Mouse (Mus musculus) neural tube, embryonic 13.5 days (tissue): ENCODE results near the gene Uvrag. TPM values are rescaled to one million over a fixed set of nuclear protein-coding genes. Genes with fewer than 3 reads are reported as not detected.

ENCODE experiments used
- ATAC-seq: fragments of 200-750 bp; cut with Nextera tagmentation; 2 replicates; pipeline ENCODE4 v1.8.0; 2017; ENCODE audit warnings: low read depth, mild to moderate bottlenecking, moderate TSS enrichment, moderate library complexity
- H3K27ac ChIP-seq: fragments of 300-500 bp; sonication (generic); replicated peaks from 2 replicates; pipeline ENCODE4 v1.5.1; 2015; ENCODE audit warnings: moderate library complexity, mild to moderate bottlenecking, inconsistent platforms
- H3K27me3 ChIP-seq: fragments of 300-500 bp; sonication (generic); 2 replicates; pipeline ENCODE4 v1.6.1; 2015; ENCODE audit warnings: mild to moderate bottlenecking, inconsistent platforms
- H3K36me3 ChIP-seq: fragments of 300-500 bp; sonication (generic); 2 replicates; pipeline ENCODE4 v1.6.1; 2015; ENCODE audit warnings: mild to moderate bottlenecking, inconsistent platforms
- H3K4me1 ChIP-seq: fragments of 300-500 bp; sonication (generic); replicated peaks from 2 replicates; pipeline ENCODE4 v1.6.1; 2015; ENCODE audit warnings: inconsistent platforms
- H3K4me2 ChIP-seq: fragments of 300-500 bp; sonication (generic); 2 replicates; pipeline ENCODE4 v1.6.1; 2015; ENCODE audit warnings: inconsistent platforms, mild to moderate bottlenecking, moderate library complexity
- H3K4me3 ChIP-seq: fragments of 300-500 bp; sonication (generic); 2 replicates; pipeline ENCODE4 v1.5.1; 2015; ENCODE audit warnings: mild to moderate bottlenecking, inconsistent platforms
- H3K9ac ChIP-seq: fragments of 300-500 bp; sonication (generic); 2 replicates; pipeline ENCODE4 v1.6.1; 2015; ENCODE audit warnings: moderate library complexity, mild to moderate bottlenecking, inconsistent platforms
- H3K9me3 ChIP-seq: fragments of 300-500 bp; sonication (generic); 2 replicates; pipeline ENCODE4 v1.6.1; 2016; ENCODE audit warnings: inconsistent platforms
- WGBS: fragments of 180-500 bp; shearing (Covaris S2); methylation state at CpG from one replicate; pipeline ENCODE4 v1.1.7; 2015; 5-methylcytosine and 5-hydroxymethylcytosine counted together
- polyA plus RNA-seq: library from polyadenylated mRNA; unstranded; fragments of >200 nt; fragmentation: Nextera tagmentation; extraction: Ambion mirVana; gene quantifications from 2 replicates; pipeline ENCODE4 v1.2.1, GENCODE M21; 2015

Uvrag gene
- polyA plus RNA-seq, 1 experiment from 2014 or later, result 16.6 TPM

DNA sequence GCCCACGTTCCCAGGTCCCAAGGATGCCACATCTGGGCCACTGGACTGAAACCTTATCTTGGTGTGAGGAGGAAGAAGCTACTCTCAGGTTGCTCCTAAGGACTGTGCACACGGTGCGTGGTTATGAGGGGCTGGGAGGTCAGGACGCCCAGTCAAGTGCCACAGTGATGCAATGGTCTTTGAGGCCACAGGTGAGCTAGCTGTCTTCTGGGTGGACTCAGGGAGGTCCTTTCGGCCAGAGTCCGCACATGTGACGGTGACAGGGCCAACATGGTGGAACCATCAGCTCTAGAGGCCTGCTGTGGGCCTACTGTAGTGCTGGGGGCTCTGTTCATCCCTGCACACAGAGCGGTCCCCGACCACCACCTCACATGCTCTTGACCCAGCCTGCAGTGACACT is 34.7 kb upstream of the Uvrag start:
- 90% methylated on average over 9 of the region's 9 CpGs for WGBS
- no peaks in the 10 kb centered on the region for H3K9me3 ChIP-seq

GRCm38 (mm10) chr7:99175118-99175517 is 34.2 kb upstream of the Uvrag start:
- ATAC-seq, result no peak
- 84% methylated on average over 11 of the region's 11 CpGs for WGBS
- no peak overlapping the region for H3K27ac ChIP-seq
- H3K4me3 ChIP-seq, result no peak overlapping the region
- no peaks in the 10 kb centered on the region for H3K36me3 ChIP-seq
- no peaks in the 10 kb centered on the region for H3K27me3 ChIP-seq
- no peaks in the 10 kb centered on the region; the same call in 1 of the 2 replicates for H3K4me1 ChIP-seq
- H3K9me3 ChIP-seq, result no peaks in the 10 kb centered on the region
- H3K9ac ChIP-seq, result no peak overlapping the region
- no peak overlapping the region for H3K4me2 ChIP-seq

More for the DNA sequence above, 34.7 kb upstream of the Uvrag start:
- Histone ChIP-seq H3K4me2 (no peak overlapping the region), H3K4me3 (no peak overlapping the region), H3K4me1 (peaks cover 2% of the 10 kb centered on the region; the same call in 1 of the 2 replicates), H3K27me3 (no peaks in the 10 kb centered on the region), H3K9ac (no peak overlapping the region), H3K36me3 (no peaks in the 10 kb centered on the region), H3K27ac (no peak overlapping the region)
- no peak for ATAC-seq

GRCm38 (mm10) chr7:99174006-99174405 is 33.1 kb upstream of the Uvrag start:
- no peaks in the 10 kb centered on the region for H3K36me3 ChIP-seq
- ATAC-seq, result no peak
- no peak overlapping the region for H3K4me2 ChIP-seq
- H3K4me1 ChIP-seq, result no peaks in the 10 kb centered on the region; the same call in 1 of the 2 replicates
- no peaks in the 10 kb centered on the region for H3K9me3 ChIP-seq
- no peaks in the 10 kb centered on the region for H3K27me3 ChIP-seq
- H3K9ac ChIP-seq, result no peak overlapping the region
- H3K27ac ChIP-seq, result no peak overlapping the region
- WGBS, result 84% methylated on average over 4 of the region's 4 CpGs
- H3K4me3 ChIP-seq, result no peak overlapping the region

DNA sequence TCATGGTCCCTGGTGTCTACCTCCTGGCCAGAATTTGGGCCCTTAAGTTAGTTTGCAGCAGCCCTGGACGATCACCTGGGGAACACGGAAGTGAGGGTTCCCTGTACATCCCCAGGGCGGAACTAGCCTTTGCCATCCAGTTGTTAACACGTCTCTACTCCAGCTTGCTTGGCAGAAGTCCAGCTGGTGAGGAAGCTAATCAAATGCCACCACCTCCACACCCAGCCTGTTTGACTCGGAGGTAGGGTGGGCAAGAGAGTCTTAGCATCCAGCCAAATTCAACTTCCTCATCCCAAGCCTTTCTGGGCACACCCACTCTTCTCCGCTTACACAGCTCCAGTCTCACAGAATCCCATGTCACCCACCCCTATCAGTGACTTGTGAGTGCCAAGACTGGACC is 32.0 kb upstream of the Uvrag start:
- Histone ChIP-seq H3K4me3 (no peak overlapping the region), H3K4me2 (no peak overlapping the region), H3K9ac (no peak overlapping the region), H3K4me1 (no peaks in the 10 kb centered on the region; the same call in 1 of the 2 replicates), H3K27ac (no peak overlapping the region), H3K9me3 (no peaks in the 10 kb centered on the region), H3K36me3 (no peaks in the 10 kb centered on the region), H3K27me3 (no peaks in the 10 kb centered on the region)
- WGBS, result 83% methylated on average over 6 of the region's 6 CpGs
- ATAC-seq, result no peak

- H3K9ac ChIP-seq, result no peak overlapping the region
- no peaks in the 10 kb centered on the region for H3K27me3 ChIP-seq
- H3K4me2 ChIP-seq, result no peak overlapping the region
- H3K36me3 ChIP-seq, result no peaks in the 10 kb centered on the region
- no peak overlapping the region for H3K27ac ChIP-seq
- H3K9me3 ChIP-seq, result no peaks in the 10 kb centered on the region
- 68% methylated on average over 10 of the region's 10 CpGs for WGBS
- ATAC-seq, result no peak
- H3K4me1 ChIP-seq, result no peaks in the 10 kb centered on the region
- no peak overlapping the region for H3K4me3 ChIP-seq
These were observed 31.0 kb upstream of the Uvrag start for GRCm38 (mm10) chr7:99171730-99172463.

GRCm38 (mm10) chr7:99170519-99170918 is 29.6 kb upstream of the Uvrag start:
- Histone ChIP-seq H3K4me3 (no peak overlapping the region), H3K9ac (no peak overlapping the region), H3K36me3 (no peaks in the 10 kb centered on the region), H3K27me3 (no peaks in the 10 kb centered on the region), H3K9me3 (no peaks in the 10 kb centered on the region), H3K4me1 (no peaks in the 10 kb centered on the region), H3K27ac (no peak overlapping the region), H3K4me2 (no peak overlapping the region)
- no peak for ATAC-seq
- 92% methylated on average over 6 of the region's 6 CpGs for WGBS

DNA sequence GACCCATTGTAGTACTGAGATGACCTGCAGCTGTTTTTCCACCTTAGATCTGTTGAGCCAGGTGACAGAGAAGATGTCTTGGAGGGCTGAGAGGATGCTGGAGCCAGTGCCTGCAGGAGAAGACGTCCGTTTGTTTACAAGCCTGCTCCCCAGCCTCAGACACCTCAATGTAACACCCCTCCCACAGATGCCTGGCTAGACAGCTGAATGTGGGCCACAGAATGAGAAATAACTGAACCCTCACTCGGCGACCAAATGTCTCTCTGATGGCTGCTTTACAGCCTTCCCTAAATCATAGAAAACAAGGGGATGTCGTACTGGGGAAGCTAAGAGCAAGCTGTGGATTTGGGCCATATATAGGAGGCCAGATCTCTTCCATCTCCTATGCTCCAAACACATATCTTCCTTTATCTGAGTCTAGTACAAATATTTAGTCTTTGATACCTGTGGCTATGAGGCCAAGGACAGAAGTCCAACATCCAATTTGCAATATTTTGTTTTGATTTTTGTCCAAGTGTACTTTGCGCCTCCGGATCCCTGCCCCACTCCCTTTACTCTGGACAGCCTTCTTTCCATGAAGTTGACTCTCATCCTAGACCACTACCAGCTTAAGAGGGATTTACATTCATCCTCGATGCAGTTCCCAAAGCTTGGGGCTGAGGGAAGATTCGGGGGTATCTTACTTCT is 28.9 kb upstream of the Uvrag start:
- Histone ChIP-seq H3K27ac (no peak overlapping the region), H3K36me3 (no peaks in the 10 kb centered on the region), H3K27me3 (no peaks in the 10 kb centered on the region), H3K9me3 (no peaks in the 10 kb centered on the region), H3K4me2 (no peak overlapping the region), H3K4me1 (no peaks in the 10 kb centered on the region), H3K9ac (no peak overlapping the region), H3K4me3 (no peak overlapping the region)
- ATAC-seq, result no peak
- WGBS, result 81% methylated on average over 9 of the region's 9 CpGs

- no peaks in the 10 kb centered on the region for H3K36me3 ChIP-seq
- H3K27me3 ChIP-seq, result no peaks in the 10 kb centered on the region
- H3K9me3 ChIP-seq, result no peaks in the 10 kb centered on the region
- no peak overlapping the region for H3K4me2 ChIP-seq
- H3K4me3 ChIP-seq, result no peak overlapping the region
- H3K9ac ChIP-seq, result no peak overlapping the region
- WGBS, result 86% methylated on average over 6 of the region's 6 CpGs
- no peak overlapping the region for H3K27ac ChIP-seq
- no peaks in the 10 kb centered on the region for H3K4me1 ChIP-seq
- no peak for ATAC-seq
These were observed 27.8 kb upstream of the Uvrag start for GRCm38 (mm10) chr7:99168756-99169155.

GRCm38 (mm10) chr7:99167939-99168338 is 27.0 kb upstream of the Uvrag start:
- no peak for ATAC-seq
- 73% methylated on average over 5 of the region's 5 CpGs for WGBS
- H3K4me2 ChIP-seq, result no peak overlapping the region
- no peaks in the 10 kb centered on the region for H3K27me3 ChIP-seq
- H3K4me3 ChIP-seq, result no peak overlapping the region
- H3K9me3 ChIP-seq, result no peaks in the 10 kb centered on the region
- H3K9ac ChIP-seq, result no peak overlapping the region
- no peak overlapping the region for H3K27ac ChIP-seq
- H3K4me1 ChIP-seq, result no peaks in the 10 kb centered on the region
- H3K36me3 ChIP-seq, result no peaks in the 10 kb centered on the region

DNA sequence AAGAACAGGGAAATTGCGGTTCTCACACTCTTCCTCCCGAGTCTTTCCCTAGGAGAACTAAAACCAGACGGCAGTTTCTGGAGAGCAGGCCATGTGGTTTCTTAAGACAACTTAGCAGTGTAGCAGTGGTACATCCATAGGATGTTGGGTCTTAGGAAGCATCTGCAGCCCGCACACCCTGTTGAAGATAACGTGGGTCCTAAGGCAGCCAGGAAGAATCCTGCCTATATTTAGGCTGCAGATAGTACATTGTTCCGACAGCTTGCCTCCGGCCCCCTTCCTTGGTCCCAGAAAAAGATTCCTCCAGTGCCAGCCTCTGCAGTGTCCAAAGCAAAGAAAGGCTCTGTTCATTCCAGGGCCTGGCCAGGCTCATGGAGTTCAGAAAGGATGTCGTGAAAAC is 25.2 kb upstream of the Uvrag start:
- Histone ChIP-seq H3K9me3 (no peaks in the 10 kb centered on the region), H3K9ac (no peak overlapping the region), H3K4me2 (no peak overlapping the region), H3K4me1 (peaks cover 5% of the 10 kb centered on the region; the same call in 1 of the 2 replicates), H3K27me3 (no peaks in the 10 kb centered on the region), H3K4me3 (no peak overlapping the region), H3K36me3 (no peaks in the 10 kb centered on the region), H3K27ac (no peak overlapping the region)
- ATAC-seq, result no peak
- WGBS, result 84% methylated on average over 8 of the region's 8 CpGs

DNA sequence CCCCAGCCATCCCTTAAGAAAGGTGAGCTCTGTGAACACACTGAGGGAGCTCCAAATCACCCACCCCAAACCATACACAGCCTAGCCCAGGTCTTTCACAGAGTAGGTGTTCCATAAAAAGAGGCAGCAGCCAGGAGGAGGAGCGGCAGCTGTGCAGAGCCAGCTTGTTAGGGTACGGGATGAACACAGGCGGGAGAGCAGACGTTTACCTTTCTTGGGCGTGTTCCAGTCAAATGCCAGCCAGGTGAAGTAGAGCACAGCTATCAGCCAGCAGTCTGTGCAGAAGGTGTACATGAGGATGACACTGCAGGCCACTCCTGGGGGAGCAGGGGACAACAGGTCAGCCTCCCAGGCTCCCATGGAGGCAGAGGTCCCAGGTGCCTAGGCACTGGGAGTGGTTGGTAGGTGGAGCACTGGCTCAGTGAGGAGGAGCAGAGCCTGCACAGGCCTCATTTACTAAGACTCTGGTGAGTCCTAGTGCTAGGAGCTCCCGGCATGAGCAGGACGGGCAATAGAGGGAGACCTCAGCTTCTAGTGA is 24.0 kb upstream of the Uvrag start:
- peaks cover 8% of the 10 kb centered on the region; the same call in 1 of the 2 replicates for H3K4me1 ChIP-seq
- H3K4me2 ChIP-seq, result no peak overlapping the region
- no peaks in the 10 kb centered on the region for H3K36me3 ChIP-seq
- H3K4me3 ChIP-seq, result no peak overlapping the region
- H3K27ac ChIP-seq, result no peak overlapping the region
- no peaks in the 10 kb centered on the region for H3K9me3 ChIP-seq
- WGBS, result 87% methylated on average over 7 of the region's 7 CpGs
- H3K9ac ChIP-seq, result no peak overlapping the region
- ATAC-seq, result no peak
- H3K27me3 ChIP-seq, result no peaks in the 10 kb centered on the region

DNA sequence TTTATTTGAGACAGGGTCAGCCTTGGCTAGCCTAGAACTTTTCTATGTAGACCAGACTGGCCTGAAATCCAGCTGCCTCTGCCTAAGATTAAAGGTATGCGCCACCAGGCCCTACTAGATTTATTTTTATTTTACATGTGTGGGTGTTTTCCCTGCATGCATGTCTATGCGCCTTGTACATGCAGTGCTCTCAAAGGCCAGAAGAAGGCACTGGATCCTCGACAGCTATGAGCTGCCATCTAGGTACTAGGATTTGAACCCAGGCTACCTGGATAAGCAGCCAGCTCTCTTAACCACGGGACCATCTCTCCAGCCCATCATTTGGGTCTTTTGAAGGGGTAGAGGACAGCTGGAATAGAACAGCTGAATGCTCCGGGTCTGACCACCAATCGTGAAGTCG is 21.5 kb upstream of the Uvrag start:
- Histone ChIP-seq H3K4me3 (no peak overlapping the region), H3K4me2 (no peak overlapping the region), H3K27me3 (no peaks in the 10 kb centered on the region), H3K4me1 (peaks cover 8% of the 10 kb centered on the region; the same call in 1 of the 2 replicates), H3K9me3 (no peaks in the 10 kb centered on the region), H3K27ac (no peak overlapping the region), H3K36me3 (no peaks in the 10 kb centered on the region), H3K9ac (no peak overlapping the region)
- ATAC-seq, result no peak
- WGBS, result 94% methylated on average over 7 of the region's 7 CpGs
